Mouse (Mus musculus): ENCODE measurements around the gene Dntt.

GRCm38 (mm10) chr19:41047437-41048186, 18.5 kb downstream of the Dntt start:
- TF ChIP-seq CTCF (IDR thresholded peaks at IDR 0.05; ENCODE audit: low read depth, low read length) (no peak), GATA1 (IDR thresholded peaks at IDR 0.05; ENCODE audit: borderline replicate concordance, low read length) (no peak)

All from G1E (cell line).